Mouse (Mus musculus): ENCODE results near the gene Pced1b.

DNA sequence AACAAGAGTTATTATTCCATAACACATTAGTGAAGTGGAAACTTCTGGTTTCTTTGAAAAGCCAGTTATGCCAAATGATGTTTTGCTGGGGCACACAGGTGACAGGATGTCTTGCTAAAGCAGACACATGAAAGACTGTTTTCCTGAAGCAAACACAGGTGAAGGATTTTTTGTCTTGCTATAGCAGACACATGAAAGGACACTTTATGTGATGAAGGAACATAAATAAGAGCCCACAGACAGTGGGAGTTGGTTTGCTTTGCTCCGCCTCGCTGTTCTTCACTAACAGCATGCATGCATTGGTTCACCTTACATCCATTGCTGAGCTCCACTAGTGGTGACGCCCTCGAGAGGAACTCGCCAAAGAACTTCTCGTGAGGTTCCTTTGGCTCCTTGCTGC, 154.0 kb downstream of the Pced1b start:
- TF ChIP-seq POLR2A (IDR thresholded peaks at IDR 0.05; ENCODE audit: insufficient read depth, low read length) (no peak), CTCF (IDR thresholded peaks at IDR 0.05; ENCODE audit: low read depth, low read length) (no peak), EP300 (IDR thresholded peaks at IDR 0.05; ENCODE audit: insufficient read depth, low read depth, low read length) (no peak)
